Mouse (Mus musculus) frontal cortex, adult 2 months (tissue): ENCODE data around the gene Gpr22. TPM values are rescaled to one million over a fixed set of nuclear protein-coding genes. Genes with fewer than 3 reads are reported as not detected.

ENCODE experiments used
- DNase-seq, 2 experiments: peaks; one replicate each; pipeline ENCODE4 v3.0.0; 2022; ENCODE audit warnings: low spot score in 1 of 2; ENCODE audit errors: extremely low spot score in 1 of 2
- polyA plus RNA-seq: library from polyadenylated mRNA; depleted of rRNA; stranded (reverse); fragments of >200 nt; gene quantifications from 2 replicates; pipeline ENCODE4 v1.2.3, GENCODE M21; 2012; rRNA removed

The Gpr22 gene
- polyA plus RNA-seq, 1 experiment = 23.2 TPM

- no peak for DNase-seq
Measured at GRCm38 (mm10) chr12:31686679-31687078, 27.1 kb downstream of the Gpr22 start.

GRCm38 (mm10) chr12:31667187-31667586, 46.6 kb downstream of the Gpr22 start:
- DNase-seq = no peak

- no peak for DNase-seq
Measured at GRCm38 (mm10) chr12:31665999-31666398, 47.7 kb downstream of the Gpr22 start.

Other genes starting within 250 kb of the Gpr22 start
- gene Cbll1, start 214.3 kb downstream of the Gpr22 start, polyA plus RNA-seq = 11.0 and 11.5 TPM in 2 replicates
- 1.5 and 2.4 TPM in 2 replicates for gene Slc26a4, start 154.0 kb downstream of the Gpr22 start, polyA plus RNA-seq
- gene Bcap29, start 79.3 kb downstream of the Gpr22 start, polyA plus RNA-seq = 34.0 and 37.4 TPM in 2 replicates
- 6.9 and 8.4 TPM in 2 replicates for gene Dus4l, start 59.1 kb downstream of the Gpr22 start, polyA plus RNA-seq
- gene Cog5, start 59.1 kb downstream of the Gpr22 start, polyA plus RNA-seq = 26.1 and 28.8 TPM in 2 replicates
- 42.6 and 43.3 TPM in 2 replicates for gene Hbp1, start 236.6 kb upstream of the Gpr22 start, polyA plus RNA-seq